Mouse (Mus musculus) intestine, embryonic 14.5 days (tissue): Measurements from ENCODE around the gene Zfp819. TPM values are rescaled to one million over a fixed set of nuclear protein-coding genes. Genes with fewer than 3 reads are reported as not detected.
A peak's percentile ranks its signal among the peaks of the same experiment; 100 is the strongest.

Experiments
- ATAC-seq: fragments of 200-750 bp; cut with Nextera tagmentation; replicated peaks from 2 replicates; pipeline ENCODE4 v1.8.0; 2017; ENCODE audit warnings: low read depth, moderate number of reproducible peaks, moderate TSS enrichment, moderate library complexity; ENCODE audit not compliant: low FRiP score, low TSS enrichment
- DNase-seq: peaks from one replicate; pipeline ENCODE4 v3.0.0-alpha.2; 2018; ENCODE audit warnings: low spot score
- H3K27ac ChIP-seq: fragments of 300-500 bp; sonication (generic); 2 replicates; pipeline ENCODE4 v1.5.1; 2014; ENCODE audit warnings: low read depth, mild to moderate bottlenecking, control low read depth
- H3K27me3 ChIP-seq: fragments of 300-500 bp; sonication (generic); replicated peaks from 2 replicates; pipeline ENCODE4 v1.6.1; 2014; ENCODE audit warnings: low read length, control low read depth; ENCODE audit not compliant: control insufficient read depth, insufficient read depth
- H3K36me3 ChIP-seq: fragments of 300-500 bp; sonication (generic); 2 replicates; pipeline ENCODE4 v1.6.1; 2014; ENCODE audit warnings: low read length, control low read depth; ENCODE audit not compliant: control insufficient read depth, insufficient read depth
- H3K4me1 ChIP-seq: fragments of 300-500 bp; sonication (generic); replicated peaks from 2 replicates; pipeline ENCODE4 v1.6.1; 2014; ENCODE audit warnings: low read length, control low read depth, mixed read lengths; ENCODE audit not compliant: control insufficient read depth, insufficient read depth
- H3K4me2 ChIP-seq: fragments of 300-500 bp; sonication (generic); 2 replicates; pipeline ENCODE4 v1.6.1; 2014; ENCODE audit warnings: low read length
- H3K4me3 ChIP-seq: fragments of 300-500 bp; sonication (generic); 2 replicates; pipeline ENCODE4 v1.5.1; 2014; ENCODE audit warnings: low read depth, low read length, control low read depth, mixed read lengths
- H3K9ac ChIP-seq: fragments of 300-500 bp; sonication (generic); 2 replicates; pipeline ENCODE4 v1.6.1; 2014; ENCODE audit warnings: mild to moderate bottlenecking, low read length
- H3K9me3 ChIP-seq: fragments of 300-500 bp; sonication (generic); 2 replicates; pipeline ENCODE4 v1.6.1; 2016; ENCODE audit warnings: low read length, control low read depth; ENCODE audit not compliant: control insufficient read depth
- WGBS: fragments of 180-500 bp; shearing (Covaris S2); extraction: QIAGEN DNeasy Blood & Tissue Kit; methylation state at CpG from one replicate; pipeline ENCODE4 v1.1.7; 2014; 5-methylcytosine and 5-hydroxymethylcytosine counted together
- polyA plus RNA-seq: library from polyadenylated mRNA; unstranded; fragments of >200 nt; fragmentation: Nextera tagmentation; extraction: Ambion mirVana; gene quantifications from 2 replicates; pipeline ENCODE4 v1.2.1, GENCODE M21; 2014

Zfp819 gene
- polyA plus RNA-seq, 1 experiment from 2014 or later, result not detected

GRCm38 (mm10) chr7:43633940-43634339, 27.0 kb downstream of the Zfp819 start:
- ATAC-seq, result peak; percentile 20; the same call in 1 of the 2 replicates
- H3K27ac ChIP-seq, result no peak overlapping the region

GRCm38 (mm10) chr7:43634500-43634899, 27.5 kb downstream of the Zfp819 start, which contains the start of gene Ceacam18:
Gene Ceacam18 (plus strand): TSS chr7:43634707.
- Histone ChIP-seq H3K9ac (no peak within 1 kb of the TSS), H3K4me2 (no peak within 1 kb of the TSS), H3K27me3 (no peaks in the 10 kb centered on the region), H3K4me1 (no peaks in the 10 kb centered on the region), H3K36me3 (no peaks in the 10 kb centered on the region), H3K4me3 (no peak within 1 kb of the TSS), H3K9me3 (no peaks in the 10 kb centered on the region), H3K27ac (no peak within 1 kb of the TSS)
- ATAC-seq (peak; percentile 92), DNase-seq (no peak)
- 52% methylated on average over 6 of the region's 6 CpGs for WGBS

More at GRCm38 (mm10) chr7:43633940-43634339, 27.0 kb downstream of the Zfp819 start:
- Histone ChIP-seq H3K27me3 (no peaks in the 10 kb centered on the region), H3K9ac (no peak overlapping the region), H3K4me1 (no peaks in the 10 kb centered on the region), H3K4me3 (no peak overlapping the region), H3K36me3 (no peaks in the 10 kb centered on the region), H3K4me2 (no peak overlapping the region), H3K9me3 (no peaks in the 10 kb centered on the region)
- DNase-seq, result no peak
- WGBS, result 55% methylated on average over 4 of the region's 4 CpGs

GRCm38 (mm10) chr7:43636194-43636593, 29.2 kb downstream of the Zfp819 start:
- ATAC-seq, result no peak
- no peaks in the 10 kb centered on the region for H3K27me3 ChIP-seq
- no peak overlapping the region for H3K27ac ChIP-seq
- no peak overlapping the region for H3K9ac ChIP-seq
- 74% methylated on average over 2 of the region's 2 CpGs for WGBS
- no peaks in the 10 kb centered on the region for H3K9me3 ChIP-seq
- H3K4me1 ChIP-seq, result no peaks in the 10 kb centered on the region
- no peak overlapping the region for H3K4me3 ChIP-seq
- no peak overlapping the region for H3K4me2 ChIP-seq
- H3K36me3 ChIP-seq, result no peaks in the 10 kb centered on the region
- no peak for DNase-seq

GRCm38 (mm10) chr7:43637118-43637517, 30.1 kb downstream of the Zfp819 start:
- no peak overlapping the region for H3K9ac ChIP-seq
- H3K4me2 ChIP-seq, result no peak overlapping the region
- no peaks in the 10 kb centered on the region for H3K4me1 ChIP-seq
- no peak overlapping the region for H3K4me3 ChIP-seq
- no peak overlapping the region for H3K27ac ChIP-seq
- H3K9me3 ChIP-seq, result no peaks in the 10 kb centered on the region
- DNase-seq (no peak), ATAC-seq (no peak)
- no peaks in the 10 kb centered on the region for H3K27me3 ChIP-seq
- 74% methylated on average over 1 of the region's 1 CpGs for WGBS
- H3K36me3 ChIP-seq, result no peaks in the 10 kb centered on the region

GRCm38 (mm10) chr7:43642587-43642986, 35.6 kb downstream of the Zfp819 start:
- Histone ChIP-seq H3K4me2 (no peak overlapping the region), H3K27me3 (no peaks in the 10 kb centered on the region), H3K4me3 (no peak overlapping the region), H3K36me3 (no peaks in the 10 kb centered on the region), H3K9me3 (no peaks in the 10 kb centered on the region), H3K9ac (no peak overlapping the region), H3K4me1 (no peaks in the 10 kb centered on the region), H3K27ac (no peak overlapping the region)
- 76% methylated on average over 5 of the region's 5 CpGs for WGBS
- no peak for ATAC-seq
- no peak for DNase-seq

GRCm38 (mm10) chr7:43643046-43643652, 36.2 kb downstream of the Zfp819 start:
- H3K9ac ChIP-seq, result no peak overlapping the region
- no peaks in the 10 kb centered on the region for H3K27me3 ChIP-seq
- H3K4me2 ChIP-seq, result no peak overlapping the region
- WGBS, result 80% methylated on average over 17 of the region's 17 CpGs
- H3K4me3 ChIP-seq, result no peak overlapping the region
- DNase-seq (no peak), ATAC-seq (no peak)
- H3K36me3 ChIP-seq, result no peaks in the 10 kb centered on the region
- H3K9me3 ChIP-seq, result no peaks in the 10 kb centered on the region
- no peak overlapping the region for H3K27ac ChIP-seq
- H3K4me1 ChIP-seq, result no peaks in the 10 kb centered on the region

GRCm38 (mm10) chr7:43652683-43653082, 45.7 kb downstream of the Zfp819 start:
- Histone ChIP-seq H3K9me3 (no peaks in the 10 kb centered on the region), H3K27ac (no peak overlapping the region), H3K4me3 (no peak overlapping the region), H3K4me1 (no peaks in the 10 kb centered on the region), H3K27me3 (no peaks in the 10 kb centered on the region), H3K9ac (no peak overlapping the region), H3K36me3 (no peaks in the 10 kb centered on the region), H3K4me2 (no peak overlapping the region)
- DNase-seq, result no peak
- 79% methylated on average over 6 of the region's 6 CpGs for WGBS
- no peak for ATAC-seq

- no peaks in the 10 kb centered on the region for H3K9me3 ChIP-seq
- H3K9ac ChIP-seq, result no peak overlapping the region
- ATAC-seq (no peak), DNase-seq (no peak)
- WGBS, result 77% methylated on average over 3 of the region's 3 CpGs
- no peak overlapping the region for H3K27ac ChIP-seq
- H3K27me3 ChIP-seq, result no peaks in the 10 kb centered on the region
- no peak overlapping the region for H3K4me2 ChIP-seq
- no peaks in the 10 kb centered on the region for H3K4me1 ChIP-seq
- H3K4me3 ChIP-seq, result no peak overlapping the region
- H3K36me3 ChIP-seq, result no peaks in the 10 kb centered on the region
These were observed 47.5 kb downstream of the Zfp819 start for GRCm38 (mm10) chr7:43654519-43654918.

- no peak for ATAC-seq
- Histone ChIP-seq H3K27ac (no peak overlapping the region), H3K4me2 (no peak overlapping the region), H3K4me3 (no peak overlapping the region), H3K27me3 (no peaks in the 10 kb centered on the region), H3K36me3 (no peaks in the 10 kb centered on the region), H3K4me1 (no peaks in the 10 kb centered on the region), H3K9ac (no peak overlapping the region), H3K9me3 (no peaks in the 10 kb centered on the region)
- no peak for DNase-seq
- 72% methylated on average over 6 of the region's 6 CpGs for WGBS
These were observed 49.3 kb downstream of the Zfp819 start for GRCm38 (mm10) chr7:43656232-43656631.
